Mouse (Mus musculus) CH12.LX (cell line): ENCODE data around the gene Rab3b.

Experiments
- CTCF ChIP-seq, 2 experiments: IDR thresholded peaks in 1 of 2; conservative IDR thresholded peaks in 1 of 2; 2 replicates each; pipeline ENCODE4 v1.5.1; 2011 to 2012; ENCODE audit warnings: low read depth in 2 of 2, low read length in 2 of 2, improper control_type of control experiment in 1 of 2, inconsistent platforms in 1 of 2, mild to moderate bottlenecking in 1 of 2, moderate library complexity in 1 of 2
- EP300 ChIP-seq: IDR thresholded peaks from 2 replicates; pipeline ENCODE4 v1.6.1; 2011; ENCODE audit warnings: low read length, improper control_type of control experiment
- ETS1 ChIP-seq: conservative IDR thresholded peaks from 2 replicates; pipeline ENCODE4 v1.6.1; 2012; ENCODE audit warnings: low read depth, mild to moderate bottlenecking, inconsistent platforms, low read length, improper control_type of control experiment, moderate library complexity
- HCFC1 ChIP-seq: IDR thresholded peaks from 2 replicates; pipeline ENCODE4 v1.6.1; 2012; ENCODE audit warnings: low read depth, mild to moderate bottlenecking, inconsistent platforms, low read length, improper control_type of control experiment
- POLR2A ChIP-seq: IDR thresholded peaks from 2 replicates; pipeline ENCODE4 v1.6.1; 2011; ENCODE audit warnings: low read depth, mild to moderate bottlenecking, improper control_type of control experiment, low read length
- POLR2AphosphoS2 ChIP-seq: IDR thresholded peaks from 2 replicates; pipeline ENCODE4 v1.6.1; 2011; ENCODE audit warnings: low read depth, low read length, improper control_type of control experiment
- RAD21 ChIP-seq: IDR thresholded peaks from 2 replicates; pipeline ENCODE4 v1.6.1; 2011; ENCODE audit warnings: low read depth, mild to moderate bottlenecking, low read length, improper control_type of control experiment, moderate library complexity
- RCOR1 ChIP-seq: conservative IDR thresholded peaks from 2 replicates; pipeline ENCODE4 v1.6.1; 2012; ENCODE audit warnings: low read depth, mild to moderate bottlenecking, inconsistent platforms, low read length, improper control_type of control experiment
- USF2 ChIP-seq: conservative IDR thresholded peaks from 2 replicates; pipeline ENCODE4 v1.6.1; 2011; ENCODE audit warnings: low read depth, low read length, improper control_type of control experiment
- ZKSCAN1 ChIP-seq: IDR thresholded peaks from 2 replicates; pipeline ENCODE4 v1.6.1; 2012; ENCODE audit warnings: low read depth, inconsistent platforms, low read length, improper control_type of control experiment, borderline replicate concordance
- ZNF384 ChIP-seq: IDR thresholded peaks from 2 replicates; pipeline ENCODE4 v1.6.1; 2012; ENCODE audit warnings: low read depth, low read length, improper control_type of control experiment, inconsistent platforms

DNA sequence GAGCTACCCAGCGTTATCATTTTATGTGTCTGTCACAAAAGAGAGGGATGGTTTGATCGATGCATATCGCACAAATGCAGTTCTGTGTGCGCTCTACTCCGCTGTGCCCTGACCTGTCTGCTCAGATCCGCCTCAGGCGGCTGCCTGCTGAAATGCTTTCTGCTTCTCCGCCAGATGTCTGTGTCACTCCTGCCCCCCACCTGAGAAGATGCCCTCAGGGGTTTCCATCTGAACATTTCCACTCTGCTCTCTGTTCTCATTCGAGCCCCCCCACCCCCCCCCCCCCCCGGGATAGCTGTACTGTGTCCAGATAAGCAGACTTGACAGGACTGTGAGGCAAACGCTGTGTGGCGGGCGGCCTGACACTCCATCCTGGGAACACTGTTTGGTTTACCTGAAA, 5.0 kb downstream of the Rab3b start:
- TF ChIP-seq ETS1 = no peak
- TF ChIP-seq EP300 = no peak
- TF ChIP-seq CTCF (conservative IDR thresholded peaks at IDR 0.05 in 1 of 2, IDR thresholded peaks at IDR 0.05 in 1 of 2; ENCODE audit: low read depth in 2 of 2, low read length in 2 of 2) = no peak
- TF ChIP-seq POLR2A = no peak
- TF ChIP-seq RCOR1 = no peak
- no peak for TF ChIP-seq RAD21
- TF ChIP-seq POLR2AphosphoS2 = no peak
- no peak for TF ChIP-seq HCFC1
- no peak for TF ChIP-seq ZKSCAN1
- TF ChIP-seq USF2 = no peak
- TF ChIP-seq ZNF384 = no peak
